Mouse (Mus musculus) layer of hippocampus, adult 11-12 months (tissue): ENCODE results near the gene Rcan3.

Experiments used
- DNase-seq: peaks from one replicate; pipeline ENCODE4 v3.0.0; 2022; ENCODE audit warnings: low spot score

The Rcan3 gene

DNA sequence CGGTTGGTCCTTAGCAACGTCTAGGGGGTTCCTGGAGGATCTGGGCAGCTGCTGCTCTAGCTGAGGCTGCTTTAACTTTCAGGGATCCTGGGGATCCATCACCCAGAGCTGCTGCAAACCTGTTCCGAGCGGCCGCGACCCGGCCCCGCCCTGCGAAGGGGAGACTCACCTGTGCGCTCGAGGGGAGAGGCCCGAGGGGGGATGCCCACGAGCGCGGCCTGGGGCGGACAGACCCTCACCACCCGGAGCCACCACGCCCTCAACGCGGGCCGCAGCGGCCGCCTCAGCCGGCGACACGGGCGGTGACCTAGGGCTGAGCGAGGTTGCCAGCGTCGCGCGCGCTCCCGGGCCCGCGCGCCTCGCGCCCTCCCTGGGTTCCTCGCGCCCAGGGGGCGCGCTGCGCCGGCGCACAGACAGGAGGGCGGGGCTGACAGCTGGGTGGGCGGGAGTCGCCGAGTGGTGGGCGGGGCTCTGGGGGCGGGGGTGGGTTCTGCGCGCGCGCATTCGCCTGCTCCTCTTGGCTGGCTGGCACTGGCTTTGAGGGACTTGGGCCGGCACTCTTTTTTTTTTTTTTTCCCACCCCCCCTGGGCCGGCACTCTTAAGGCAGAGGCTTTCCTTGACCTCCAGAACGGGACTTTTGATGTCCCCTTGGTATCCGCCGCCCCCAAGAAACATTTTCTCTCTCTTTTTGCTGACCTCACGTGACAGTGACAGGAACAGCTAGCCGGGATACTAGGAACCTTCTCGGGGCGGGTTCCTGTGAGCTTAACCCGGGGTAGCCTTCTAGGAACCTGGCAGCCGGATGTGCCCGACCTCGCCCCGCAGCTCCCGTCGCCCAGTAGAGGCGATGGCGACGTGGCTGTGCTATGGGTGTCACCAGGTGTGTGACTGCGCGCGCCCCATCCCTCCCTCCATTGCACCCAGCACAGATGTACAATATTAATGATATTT lies at the start of gene Rcan3:
Gene Rcan3, minus strand, starts transcription at position 411 of the 952 bp plus-strand sequence.
- DNase-seq = peak; percentile 60

DNA sequence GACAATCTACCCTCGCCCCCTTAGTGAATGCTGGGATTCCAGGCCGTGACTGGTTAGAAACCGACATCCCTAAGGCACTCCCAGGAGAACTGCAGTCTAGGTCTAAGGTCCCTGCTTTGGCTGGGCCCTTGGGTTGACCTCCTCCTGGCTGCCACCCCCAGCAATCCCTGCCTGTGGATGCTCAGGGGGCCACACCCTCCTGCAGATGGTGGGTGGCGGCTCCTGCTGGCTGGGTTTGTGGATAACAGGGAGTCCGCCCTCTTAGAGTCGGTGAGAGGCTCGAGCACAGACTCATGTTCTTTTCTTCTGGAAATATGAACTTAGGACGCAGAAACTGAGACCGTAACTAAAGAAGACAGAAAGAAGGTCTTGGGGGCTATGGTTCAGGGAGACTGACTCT lies 46.7 kb upstream of the Rcan3 start:
- no peak for DNase-seq

DNA sequence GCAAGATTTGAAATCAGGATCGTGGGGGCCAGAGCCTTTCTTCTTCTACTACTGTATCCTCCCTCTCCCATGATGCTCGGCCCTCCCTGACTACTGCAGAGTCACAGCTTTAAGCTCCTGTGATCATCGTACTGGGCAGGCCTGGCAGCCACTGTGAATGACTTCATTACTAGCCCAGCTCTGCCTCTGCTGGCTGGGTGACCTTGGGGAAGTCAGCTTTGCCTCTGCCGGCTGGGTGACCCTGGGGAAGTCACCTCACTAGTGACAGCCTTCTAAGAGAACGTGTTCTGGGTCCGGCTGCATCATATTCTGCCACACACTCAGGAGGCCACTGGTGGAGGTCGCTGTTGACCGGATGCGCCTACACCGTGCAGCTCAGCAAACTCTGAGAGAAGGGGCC lies 44.2 kb upstream of the Rcan3 start:
- no peak for DNase-seq

DNA sequence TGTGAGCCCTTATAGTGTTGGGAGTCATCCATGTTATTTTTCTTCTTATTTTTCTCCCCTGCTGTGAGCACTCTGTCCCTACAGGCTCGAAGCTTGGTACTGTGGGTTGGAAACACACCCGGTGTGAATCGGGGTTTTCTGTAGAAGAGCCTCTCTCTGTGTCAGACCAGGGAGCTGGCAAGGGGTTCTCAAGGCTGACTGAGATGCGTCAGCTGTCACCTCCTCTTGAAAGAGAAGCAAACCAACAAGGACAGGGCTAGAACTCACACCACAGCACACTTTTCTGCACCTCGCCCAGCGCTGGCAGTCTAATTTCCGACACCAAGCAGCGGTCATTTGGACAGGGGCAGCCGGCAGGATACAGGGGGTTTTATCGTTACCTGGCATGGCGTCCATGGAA lies 29.8 kb upstream of the Rcan3 start:
- DNase-seq = no peak

DNA sequence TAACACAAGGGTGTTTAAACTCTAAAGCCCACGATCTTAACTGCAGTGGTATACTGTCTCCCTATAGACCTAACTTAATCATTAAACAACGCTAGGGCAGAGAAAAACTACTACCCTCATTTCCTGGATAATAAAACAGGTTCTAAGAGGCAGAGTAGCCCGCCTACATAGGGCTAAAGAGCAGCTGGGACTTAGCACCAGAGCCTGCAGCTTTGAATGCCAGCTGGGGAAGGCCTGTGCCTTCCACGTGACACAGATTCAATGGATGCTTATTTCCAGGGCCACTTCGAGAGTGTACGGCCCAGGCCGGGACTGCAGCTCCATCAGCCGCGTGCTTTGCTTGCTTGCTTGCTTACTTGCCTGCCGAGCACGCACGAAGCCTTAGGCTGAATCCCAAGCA lies 19.9 kb upstream of the Rcan3 start:
- no peak for DNase-seq

DNA sequence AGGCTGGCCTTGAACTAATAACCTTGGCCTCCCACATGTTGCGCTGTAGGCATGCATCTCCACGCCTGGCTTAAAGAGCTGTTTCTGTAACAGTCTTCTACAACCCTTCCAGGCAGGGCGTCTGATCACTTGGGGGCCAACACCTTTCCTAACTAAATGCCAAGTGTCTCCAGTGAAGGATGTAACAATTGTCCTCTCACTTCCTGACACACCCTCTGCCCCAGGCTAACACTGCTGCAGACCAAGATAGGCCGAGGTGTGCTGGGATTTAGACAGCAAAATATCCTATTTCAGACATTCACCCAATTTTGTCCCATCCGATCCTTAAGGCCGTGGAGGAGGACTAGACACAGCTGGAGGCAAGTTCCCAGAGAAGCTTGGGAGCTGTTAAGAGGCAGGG lies 19.5 kb upstream of the Rcan3 start:
- DNase-seq = no peak

DNA sequence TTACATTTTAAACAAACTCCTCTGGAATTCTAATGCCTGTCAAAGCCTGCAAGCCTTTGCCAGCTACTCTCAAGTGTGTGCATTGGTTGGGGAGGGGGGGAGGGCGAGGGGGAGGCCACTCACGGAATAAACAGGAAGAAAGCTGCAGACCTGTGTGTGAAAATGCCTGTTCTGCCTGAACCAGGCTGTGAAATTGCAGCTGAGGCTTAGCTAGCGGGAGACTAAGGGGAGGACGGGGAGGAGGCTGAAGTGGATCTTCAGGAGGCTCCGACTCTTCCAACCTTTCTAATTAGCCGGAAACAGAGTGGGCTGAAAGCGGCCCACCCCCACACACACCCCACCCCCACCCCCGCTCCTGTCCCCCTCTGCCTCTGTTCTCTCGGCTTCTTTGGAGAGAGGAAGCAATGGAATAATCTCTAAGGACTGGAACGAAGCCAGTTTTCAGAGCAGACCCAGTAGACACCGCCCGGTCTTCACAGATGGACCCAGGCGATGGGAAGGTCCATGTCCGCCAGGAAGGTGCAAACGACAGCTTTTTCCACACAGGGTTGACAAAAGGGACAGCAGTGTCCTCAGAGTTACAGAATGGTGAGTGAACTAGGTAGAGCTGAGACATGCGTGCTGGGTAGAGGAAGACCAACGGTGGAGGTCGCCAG lies 17.8 kb upstream of the Rcan3 start:
- no peak for DNase-seq

DNA sequence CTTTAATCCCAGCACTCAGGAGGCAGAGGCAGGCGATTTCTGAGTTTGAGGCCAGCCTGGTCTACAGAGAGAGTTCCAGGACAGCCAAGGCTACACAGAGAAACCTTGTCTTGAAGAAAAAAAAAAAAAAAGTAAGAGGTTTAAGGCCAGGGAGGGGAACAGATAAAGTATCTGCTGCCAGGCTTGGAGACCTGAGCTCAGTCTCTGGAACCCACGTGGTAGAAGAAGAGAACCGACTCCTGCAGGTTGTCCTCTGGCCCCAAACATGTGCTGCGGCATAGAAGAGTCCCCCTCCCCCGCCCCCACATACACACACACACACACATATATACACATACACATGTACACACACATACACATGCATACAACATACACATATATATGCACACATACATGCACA lies 8.8 kb upstream of the Rcan3 start:
- no peak for DNase-seq

DNA sequence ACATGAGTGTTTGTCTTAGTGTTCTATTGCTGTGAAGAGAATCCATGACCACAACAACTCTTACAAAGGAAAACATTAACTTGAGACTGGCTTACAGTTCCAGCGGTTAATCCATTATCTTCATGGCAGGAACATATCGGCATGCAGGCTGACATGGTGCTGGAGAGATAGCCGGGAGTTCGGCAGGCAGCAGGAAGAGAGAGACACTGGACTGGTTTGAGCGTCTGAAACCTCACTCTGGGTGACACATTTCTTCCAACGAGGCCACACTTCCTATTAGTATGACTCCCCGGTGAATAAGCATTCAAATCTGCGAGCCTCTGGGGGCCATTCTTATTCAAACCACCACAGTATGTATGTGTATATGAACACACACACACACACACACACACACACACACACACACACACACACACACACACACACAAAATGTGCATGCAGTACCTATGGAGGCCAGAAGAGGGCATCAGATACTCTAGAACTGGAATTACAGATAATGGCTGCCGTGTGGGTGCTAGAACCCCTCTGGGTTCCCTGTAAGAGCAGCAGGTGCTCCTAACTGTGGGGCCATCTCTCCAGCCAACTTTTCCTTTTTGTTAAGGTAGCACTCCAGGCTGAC lies 6.4 kb upstream of the Rcan3 start:
- no peak for DNase-seq

DNA sequence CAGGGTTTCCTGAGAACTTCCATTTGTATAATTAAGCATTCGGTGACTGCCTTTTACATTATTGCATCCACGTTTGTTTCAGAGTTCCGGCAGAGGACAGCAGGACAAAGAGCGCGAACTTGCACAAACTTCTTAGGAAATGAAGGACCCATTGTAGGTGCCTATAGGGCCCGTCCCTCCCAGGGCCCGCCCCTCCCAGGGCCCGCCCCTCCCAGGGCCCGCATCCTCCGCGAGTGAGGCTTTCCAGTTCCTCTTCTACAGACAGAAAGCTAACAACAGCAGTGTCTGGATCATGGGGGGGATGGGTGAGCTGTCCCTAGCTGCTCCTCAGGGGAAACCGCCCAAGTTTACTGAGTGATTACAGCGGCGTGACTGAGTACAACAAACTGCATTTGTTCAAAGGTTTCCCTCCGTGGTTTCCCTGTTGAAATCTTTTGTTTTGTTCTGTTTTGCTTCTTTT lies 5.6 kb upstream of the Rcan3 start:
- DNase-seq = peak; percentile 35

DNA sequence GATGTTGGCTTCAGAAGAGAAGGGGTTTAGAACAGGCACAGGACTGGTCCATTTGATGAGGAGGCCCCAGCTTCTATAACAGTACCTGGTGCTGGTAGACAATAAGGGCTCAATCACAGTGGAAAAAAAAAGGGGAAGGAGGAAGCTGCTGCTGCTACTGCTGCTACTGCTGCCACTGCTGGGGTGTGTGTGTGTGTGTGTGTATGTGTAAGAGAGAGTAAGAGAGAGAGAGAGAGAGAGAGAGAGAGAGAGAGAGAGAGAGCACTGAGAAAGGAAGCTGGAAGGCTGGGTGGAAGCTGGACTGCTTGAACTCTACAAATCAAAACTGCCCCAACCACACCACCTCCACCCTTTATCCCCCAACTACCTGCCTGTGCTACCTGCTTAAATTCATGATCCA lies 4.3 kb upstream of the Rcan3 start:
- DNase-seq = no peak

DNA sequence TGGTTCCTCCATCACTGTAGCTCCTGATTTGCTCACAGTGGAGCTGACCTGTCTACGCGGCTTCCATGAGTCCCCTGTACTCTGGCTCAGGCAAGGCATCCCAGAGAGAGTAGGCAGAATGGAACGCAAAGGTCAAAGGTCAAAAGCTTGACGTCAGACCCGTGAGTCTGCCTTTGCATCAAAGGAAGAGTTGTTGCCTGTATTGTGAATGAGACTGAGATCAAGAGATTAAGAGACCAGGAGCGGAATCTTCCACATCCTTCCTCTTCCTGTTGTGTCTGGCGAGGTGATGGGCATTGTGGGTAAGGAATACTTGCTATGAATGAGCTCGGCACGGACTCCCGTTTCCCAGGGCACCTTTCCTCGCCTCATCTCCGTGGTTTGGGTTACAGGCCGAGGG lies 2.6 kb upstream of the Rcan3 start:
- DNase-seq = no peak

DNA sequence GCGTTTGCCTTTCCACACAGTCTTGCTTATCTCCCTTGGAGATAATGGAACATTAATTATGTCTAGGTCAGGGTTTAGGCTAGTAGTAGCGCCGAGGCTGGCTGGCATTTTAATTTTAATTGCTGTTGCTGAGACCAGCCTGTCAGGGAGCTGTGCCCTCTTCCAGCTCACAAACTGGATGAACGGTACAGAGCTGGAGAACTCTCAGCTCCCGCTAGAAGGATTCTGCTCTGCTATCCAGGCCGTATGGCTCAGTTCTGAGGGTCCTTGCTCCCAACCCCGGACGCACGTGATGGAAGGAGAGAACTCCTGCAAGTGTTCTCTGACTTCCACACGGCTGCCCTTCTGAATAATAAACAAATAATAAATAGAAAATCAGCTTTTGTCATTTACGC lies 739 bp upstream of the Rcan3 start:
- no peak for DNase-seq

DNA sequence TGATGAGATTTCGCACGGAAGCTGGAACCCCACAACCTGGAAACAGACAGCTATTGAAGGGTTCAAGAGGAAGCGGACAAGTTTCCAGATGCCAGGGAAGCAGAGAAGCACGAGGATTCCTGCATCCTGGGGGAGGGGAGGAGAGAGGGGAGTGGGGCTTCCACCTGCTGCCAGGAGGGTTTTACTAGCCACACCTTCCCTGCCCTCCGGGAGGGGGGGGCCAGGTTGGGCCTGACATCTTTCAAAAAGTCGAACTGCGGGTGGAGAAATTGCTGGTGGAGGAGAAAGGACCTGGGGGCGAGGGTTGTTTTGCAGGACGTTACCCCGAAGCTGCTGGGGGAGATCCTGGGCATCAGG lies 589 bp downstream of the Rcan3 start:
- DNase-seq = no peak

DNA sequence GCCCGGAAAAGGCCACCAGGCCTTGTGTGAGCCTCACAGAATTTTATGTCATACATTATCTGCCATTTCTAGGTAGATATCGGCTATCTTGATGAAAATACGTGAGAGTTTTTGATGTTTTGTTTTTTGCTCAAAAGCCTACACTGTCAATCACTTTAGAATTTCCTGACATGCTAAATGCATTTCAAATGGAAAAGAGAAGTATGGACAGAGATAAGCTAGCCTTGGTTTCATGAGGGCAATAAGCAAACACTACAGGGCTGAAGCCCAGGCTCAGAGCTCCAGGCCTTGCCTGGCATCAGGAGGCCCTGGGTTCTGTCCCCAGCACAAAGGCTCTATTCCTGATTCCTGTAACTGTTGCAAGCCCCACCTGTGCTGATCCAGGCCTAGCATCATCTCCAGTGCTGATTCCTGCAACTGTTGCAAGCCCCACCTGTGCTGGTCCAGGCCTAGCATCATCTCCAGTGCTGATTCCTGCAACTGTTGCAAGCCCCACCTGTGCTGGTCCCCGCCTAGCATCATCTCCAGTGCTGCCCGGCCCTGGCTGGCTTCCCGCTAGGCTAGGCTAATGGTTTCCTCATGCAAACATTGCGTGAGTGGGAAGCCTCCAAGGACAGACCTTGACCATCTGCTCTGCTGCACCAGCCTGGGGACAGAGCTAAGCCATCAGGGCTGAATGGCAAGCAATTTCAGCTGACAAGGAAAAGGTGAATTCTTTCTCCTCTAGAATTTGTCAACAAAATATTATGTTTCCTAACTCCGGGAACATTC lies 3.5 kb downstream of the Rcan3 start:
- DNase-seq = no peak

DNA sequence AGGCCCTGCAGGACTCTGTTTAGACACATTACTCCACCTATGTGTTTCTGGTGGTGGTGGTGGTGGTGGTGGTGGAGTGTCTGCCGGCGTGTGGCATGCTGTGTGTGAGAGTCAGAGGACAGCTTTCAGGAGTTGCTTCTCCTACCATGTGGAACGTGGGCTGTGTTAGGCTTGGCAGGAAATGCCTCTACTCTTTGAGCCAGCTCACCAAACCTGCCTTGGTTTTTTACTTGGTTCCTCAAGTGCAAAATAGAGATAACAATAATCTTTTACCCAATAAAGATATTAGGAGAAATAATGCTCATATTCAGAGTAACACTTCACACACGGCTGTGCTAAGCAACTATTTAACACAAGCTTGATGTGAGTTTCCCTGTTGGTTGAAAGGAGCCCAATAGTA lies 4.3 kb downstream of the Rcan3 start:
- no peak for DNase-seq

DNA sequence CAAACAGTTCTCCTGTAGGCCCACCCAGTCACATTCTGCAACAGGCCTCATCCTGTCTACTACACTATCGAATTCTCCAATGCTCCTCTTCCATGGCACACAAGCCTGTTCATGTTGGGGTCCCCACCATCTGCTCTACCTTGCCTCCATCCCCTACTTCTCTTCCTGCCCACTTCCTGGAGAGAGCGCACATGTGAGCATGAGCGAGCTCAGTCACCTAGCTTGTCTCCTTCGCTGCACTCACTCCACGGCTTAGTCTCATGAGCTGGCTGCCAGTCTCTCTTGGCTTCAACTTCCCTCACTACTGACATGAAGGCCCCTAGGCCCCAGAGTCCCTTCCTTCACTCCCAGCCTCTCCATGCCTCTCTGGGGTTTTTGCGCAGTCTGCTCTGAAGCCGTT lies 7.1 kb downstream of the Rcan3 start:
- DNase-seq = no peak

DNA sequence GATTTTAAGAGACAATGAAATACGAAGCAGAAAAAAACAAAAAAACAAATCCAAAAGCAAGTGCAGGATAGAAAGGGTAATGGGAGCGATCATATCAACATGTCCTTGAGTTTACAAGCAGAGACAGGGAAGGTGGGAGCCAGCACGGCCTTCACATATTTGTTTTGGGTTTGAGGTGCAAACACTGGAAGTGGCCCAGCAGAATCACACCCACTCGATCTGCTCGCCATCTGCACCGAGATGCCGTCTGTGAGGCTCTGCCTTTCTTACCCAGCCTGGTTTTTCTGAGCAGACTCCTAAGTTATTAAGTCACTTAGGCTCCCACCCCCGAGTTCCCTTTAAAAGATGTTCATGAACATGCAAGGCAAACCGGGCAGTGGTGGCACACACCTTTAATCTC lies 8.0 kb downstream of the Rcan3 start:
- peak; percentile 73 for DNase-seq

DNA sequence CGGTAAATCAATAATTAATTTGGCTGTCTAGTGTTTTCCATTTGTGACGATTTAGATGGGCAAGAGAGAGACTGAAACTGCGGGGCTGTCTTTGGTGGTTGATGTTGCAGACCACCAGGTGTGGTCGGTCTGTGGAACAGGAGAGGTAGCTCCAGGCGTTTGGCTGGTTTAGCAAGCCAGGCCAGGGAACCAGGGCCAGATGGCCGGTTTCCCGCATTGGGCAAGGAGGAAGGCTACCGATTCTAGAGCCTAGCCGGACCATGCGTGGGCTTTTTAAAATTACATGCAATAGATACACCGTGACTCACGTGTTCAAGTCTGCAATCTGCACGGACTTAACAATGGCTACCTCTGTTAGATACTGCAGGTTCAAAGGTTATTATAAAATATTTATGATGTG lies 12.7 kb downstream of the Rcan3 start:
- no peak for DNase-seq

DNA sequence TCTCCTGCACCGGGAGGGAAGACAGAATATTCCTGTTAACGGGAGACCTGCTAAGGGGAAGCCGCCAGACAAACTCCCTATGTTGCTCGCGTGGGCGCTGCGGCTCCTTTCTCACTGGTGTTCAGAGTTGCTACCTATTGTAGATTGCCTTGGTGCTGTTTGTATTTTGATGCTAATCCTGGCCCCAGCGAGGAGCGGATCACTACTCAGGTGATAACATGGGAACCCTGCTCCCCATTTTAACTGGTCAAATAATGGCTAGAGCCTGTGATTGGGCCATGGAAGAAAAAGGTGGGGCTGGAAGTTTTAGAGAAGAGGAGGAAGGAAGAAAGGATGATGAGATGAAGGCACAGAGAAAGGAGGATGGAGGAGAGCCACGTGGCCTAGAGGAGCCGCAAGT lies 13.2 kb downstream of the Rcan3 start:
- DNase-seq = no peak

DNA sequence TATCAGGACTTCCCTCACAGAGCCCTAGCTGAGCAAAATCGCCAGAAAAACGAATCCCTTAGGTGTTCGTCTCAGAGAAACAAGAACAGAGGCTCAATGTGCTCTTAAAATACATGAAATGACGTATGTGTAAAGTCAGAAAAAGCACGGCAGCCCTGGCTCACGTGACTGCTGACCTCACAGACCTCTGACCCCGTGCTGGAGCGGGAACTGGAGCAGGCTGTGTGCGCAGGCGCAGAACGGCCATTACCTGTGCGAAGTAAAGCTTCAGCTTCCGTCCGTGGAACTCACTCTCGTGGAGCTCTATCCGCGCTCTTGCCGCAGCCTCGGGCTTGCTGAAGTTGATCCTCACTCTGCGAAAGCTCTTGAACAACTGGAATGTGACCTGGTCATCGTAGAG lies 13.7 kb downstream of the Rcan3 start:
- no peak for DNase-seq

DNA sequence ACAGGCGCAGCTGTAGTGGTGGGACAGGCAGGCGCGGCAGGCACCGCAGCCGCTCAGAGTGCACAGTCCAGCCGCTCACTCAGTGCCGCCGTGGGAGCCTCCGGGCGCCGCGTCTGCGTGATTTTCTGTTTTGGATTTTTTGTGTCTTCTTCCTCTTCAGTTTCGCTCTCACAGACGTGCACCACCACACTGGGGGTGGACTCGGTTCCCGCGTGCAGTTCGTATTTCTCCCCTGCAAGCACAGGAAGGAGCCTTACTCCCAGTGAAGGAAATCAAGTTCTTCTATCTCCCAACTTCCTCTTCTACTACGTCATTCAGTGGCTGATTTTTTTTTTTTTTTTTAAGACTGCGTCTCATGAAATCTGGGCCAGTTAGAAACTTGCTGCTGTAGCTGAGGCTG lies 17.3 kb downstream of the Rcan3 start:
- DNase-seq = no peak
